Mouse (Mus musculus) hematopoietic multipotent progenitor cell, adult 10-12 weeks (in vitro differentiated cells): ENCODE measurements around the gene Iqsec2. TPM values are rescaled to one million over a fixed set of nuclear protein-coding genes. Genes with fewer than 3 reads are reported as not detected.

Source experiments
- polyA plus RNA-seq: library from polyadenylated mRNA; stranded (reverse); fragments of >175 nt; gene quantifications from 2 replicates; pipeline ENCODE4 v1.2.3, GENCODE M21; 2012; ENCODE audit warnings: low replicate concordance

Gene Iqsec2
- 8.6 and 27.9 TPM in 2 replicates for polyA plus RNA-seq

DNA sequence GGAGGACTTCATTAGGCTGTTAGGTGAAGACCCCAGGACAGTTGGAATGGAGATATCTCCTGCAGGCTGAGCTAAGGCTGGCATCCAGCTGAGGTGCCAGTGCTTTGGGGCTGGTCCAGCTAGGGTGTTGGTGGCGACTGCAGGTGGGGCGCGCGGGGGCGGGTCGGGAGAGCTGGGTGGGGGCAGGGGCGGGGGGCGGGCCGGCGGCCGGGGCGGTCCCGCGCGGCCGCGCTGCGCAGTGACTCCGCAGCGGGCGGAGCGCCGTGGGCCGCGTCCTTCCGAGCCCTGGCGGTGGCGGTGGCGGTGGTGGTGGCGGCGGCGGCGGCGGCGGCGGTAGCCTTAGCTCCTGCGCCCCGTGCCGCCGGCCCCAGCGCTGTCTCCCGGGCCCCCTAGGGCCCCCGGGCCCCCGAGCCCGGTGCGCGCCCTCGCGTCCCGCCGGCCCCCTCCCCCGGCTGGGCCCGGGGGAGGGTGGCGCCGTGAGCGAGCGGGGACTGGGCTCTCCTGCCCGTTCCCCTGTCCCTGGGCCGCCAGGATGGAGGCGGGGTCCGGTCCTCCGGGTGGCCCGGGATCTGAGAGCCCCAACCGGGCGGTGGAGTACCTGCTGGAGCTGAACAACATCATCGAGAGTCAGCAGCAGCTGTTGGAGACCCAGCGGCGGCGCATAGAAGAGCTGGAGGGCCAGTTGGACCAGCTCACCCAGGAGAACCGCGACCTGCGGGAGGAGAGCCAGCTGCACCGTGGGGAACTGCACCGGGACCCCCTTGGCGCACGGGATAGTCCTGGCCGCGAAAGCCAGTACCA, at the start of gene Iqsec2:
Gene Iqsec2, plus strand, starts transcription at position 328 of the 801 bp plus-strand sequence.

DNA sequence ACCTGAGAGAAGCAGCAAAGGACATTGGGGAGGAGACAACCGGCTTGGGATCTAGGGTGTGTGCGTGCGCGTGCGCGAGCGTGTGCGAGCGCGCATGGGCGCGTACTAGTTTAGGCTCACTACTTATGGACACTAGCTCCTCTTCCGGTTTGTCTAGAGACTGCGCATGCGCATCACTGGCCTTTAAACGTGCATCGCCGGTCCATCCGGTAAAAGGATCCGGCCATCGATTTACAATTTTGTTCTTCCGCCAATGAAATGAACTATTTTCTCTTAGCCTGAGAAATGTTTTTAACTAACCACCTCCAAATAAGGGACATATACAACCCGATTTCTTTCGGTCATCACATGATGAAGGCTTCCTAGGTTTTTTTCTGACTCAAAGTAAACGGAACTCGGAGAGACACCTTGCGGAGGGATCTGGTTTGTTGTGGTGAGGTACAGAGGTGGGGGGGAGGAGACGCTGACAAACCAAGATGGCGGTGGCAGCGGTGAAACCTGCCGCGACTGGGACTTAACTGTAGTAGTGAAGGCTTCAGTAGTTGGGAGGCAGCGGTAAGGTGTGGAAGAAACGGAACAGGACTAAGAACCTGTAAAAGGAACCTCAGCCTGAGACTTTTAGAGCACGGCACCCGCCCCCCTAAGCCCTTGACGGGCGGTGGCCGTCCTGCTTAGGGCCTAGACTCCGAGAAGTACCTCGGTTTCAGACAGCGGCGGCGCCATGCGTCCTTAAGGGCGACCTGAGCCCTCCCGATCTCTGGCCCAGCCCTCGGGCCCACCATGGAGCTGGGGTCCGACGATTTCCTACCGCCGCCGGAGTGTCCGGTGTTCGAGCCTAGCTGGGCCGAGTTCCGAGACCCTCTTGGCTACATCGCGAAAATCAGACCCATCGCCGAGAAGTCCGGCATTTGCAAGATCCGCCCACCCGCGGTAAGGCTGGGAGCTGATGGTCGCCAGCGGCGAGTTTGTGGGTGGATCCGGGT, 89.0 kb downstream of the Iqsec2 start, which contains the start of gene Kdm5c:
Gene Kdm5c, plus strand, starts transcription at position 240 of the 983 bp plus-strand sequence.

Other genes with a start within 250 kb of the Iqsec2 start
- 9.8 and 20.6 TPM in 2 replicates for gene Hsd17b10, start 142.4 kb upstream of the Iqsec2 start, polyA plus RNA-seq
- gene Ribc1, start 128.0 kb upstream of the Iqsec2 start, polyA plus RNA-seq = 0.23 and 0.73 TPM in 2 replicates
- 3.0 and 12.7 TPM in 2 replicates for gene Smc1a, start 127.8 kb upstream of the Iqsec2 start, polyA plus RNA-seq
- 41.6 and 68.1 TPM in 2 replicates for gene Kdm5c, start 88.8 kb downstream of the Iqsec2 start, polyA plus RNA-seq
- 0.79 and 1.2 TPM in 2 replicates for gene Kantr, start 183.2 kb downstream of the Iqsec2 start, polyA plus RNA-seq
- 24.8 and 52.7 TPM in 2 replicates for gene Tspyl2, start 198.2 kb downstream of the Iqsec2 start, polyA plus RNA-seq
- gene Gpr173, start 224.4 kb downstream of the Iqsec2 start, polyA plus RNA-seq = not detected in 2 replicates